Mouse (Mus musculus) thymus, adult 2 months (tissue): Measurements from ENCODE around the gene Myh9. TPM values are rescaled to one million over a fixed set of nuclear protein-coding genes. Genes with fewer than 3 reads are reported as not detected.

Experiments
- DNase-seq: peaks from one replicate; pipeline ENCODE4 v3.0.0; 2021
- H3K27ac ChIP-seq: fragments of 200-500 bp; 2 replicates; pipeline ENCODE4 v1.5.1; 2012; ENCODE audit warnings: low read length, control low read depth; ENCODE audit not compliant: control insufficient read depth, insufficient read depth
- H3K27me3 ChIP-seq: fragments of 200-500 bp; 2 replicates; pipeline ENCODE4 v1.6.1; 2012; ENCODE audit warnings: mild to moderate bottlenecking, low read length, moderate library complexity, mixed read lengths; ENCODE audit not compliant: control insufficient read depth, insufficient read depth
- H3K36me3 ChIP-seq: fragments of 200-500 bp; 2 replicates; pipeline ENCODE4 v1.6.1; 2012; ENCODE audit warnings: mild to moderate bottlenecking, low read length, moderate library complexity; ENCODE audit not compliant: control insufficient read depth, insufficient read depth
- H3K4me1 ChIP-seq: fragments of 200-500 bp; replicated peaks from 2 replicates; pipeline ENCODE4 v1.6.1; 2012; ENCODE audit warnings: low read length; ENCODE audit not compliant: control insufficient read depth, insufficient read depth
- H3K4me3 ChIP-seq: fragments of 200-500 bp; 2 replicates; pipeline ENCODE4 v1.5.1; 2012; ENCODE audit warnings: mild to moderate bottlenecking, low read length, control low read depth, moderate library complexity; ENCODE audit not compliant: control insufficient read depth, insufficient read depth
- CTCF ChIP-seq: fragments of 200-500 bp; IDR thresholded peaks from 2 replicates; pipeline ENCODE4 v1.5.1; 2012; ENCODE audit warnings: mild to moderate bottlenecking, control low read depth, low read length, moderate library complexity, borderline replicate concordance; ENCODE audit not compliant: control insufficient read depth, poor library complexity, insufficient read depth; ENCODE audit errors: extremely low read depth
- POLR2A ChIP-seq: fragments of 200-500 bp; IDR thresholded peaks from 2 replicates; pipeline ENCODE4 v1.6.1; 2012; ENCODE audit warnings: mild to moderate bottlenecking, low read length, control low read depth, moderate library complexity; ENCODE audit not compliant: control insufficient read depth, poor library complexity, insufficient read depth; ENCODE audit errors: extremely low read depth
- WGBS: fragments of 180-500 bp; shearing (Covaris S2); methylation state at CpG from one replicate; pipeline ENCODE4 v1.1.7; 2018; 5-methylcytosine and 5-hydroxymethylcytosine counted together
- polyA plus RNA-seq: library from polyadenylated mRNA; depleted of rRNA; stranded (reverse); fragments of >200 nt; gene quantifications from 2 replicates; pipeline ENCODE4 v1.2.3, GENCODE M21; 2012

Gene Myh9
- polyA plus RNA-seq, 1 experiment: 167 TPM

GRCm38 (mm10) chr15:77761083-77761482 lies 80.9 kb downstream of the Myh9 start:
- Histone ChIP-seq H3K36me3 (peaks cover 60% of the 10 kb centered on the region), H3K4me3 (no peak overlapping the region), H3K27me3 (no peaks in the 10 kb centered on the region), H3K27ac (no peak overlapping the region), H3K4me1 (no peaks in the 10 kb centered on the region)
- no peak for DNase-seq
- TF ChIP-seq CTCF (no peak), POLR2A (no peak)
- WGBS: 95% methylated on average over 7 of the region's 7 CpGs

DNA sequence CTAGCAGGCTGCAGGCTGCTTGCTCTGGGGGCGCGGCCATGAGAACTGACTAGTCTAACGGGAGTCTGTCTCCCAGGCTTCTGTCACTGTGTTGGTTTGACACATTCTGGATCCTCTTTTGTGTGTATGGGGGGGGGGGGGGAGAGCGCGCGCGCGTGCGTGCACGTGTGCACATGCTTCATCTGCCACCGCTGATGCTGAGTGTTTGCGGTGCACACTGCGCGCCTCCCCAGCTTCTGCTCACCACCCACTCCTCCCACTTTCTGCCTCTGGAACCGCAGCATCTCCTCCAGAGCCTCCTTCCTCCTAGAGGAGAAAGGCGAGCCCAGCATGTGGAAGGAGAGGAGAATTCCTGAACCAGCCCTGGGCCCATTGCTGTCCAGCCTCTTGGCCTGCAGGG lies 81.9 kb downstream of the Myh9 start:
- DNase-seq: no peak
- Histone ChIP-seq H3K27me3 (no peaks in the 10 kb centered on the region), H3K4me1 (no peaks in the 10 kb centered on the region), H3K27ac (no peak overlapping the region), H3K36me3 (peaks cover 49% of the 10 kb centered on the region), H3K4me3 (no peak overlapping the region)
- TF ChIP-seq CTCF (no peak), POLR2A (no peak)
- WGBS: 96% methylated on average over 9 of the region's 16 CpGs

GRCm38 (mm10) chr15:77757586-77758226 lies 84.3 kb downstream of the Myh9 start:
- Histone ChIP-seq H3K27ac (no peak overlapping the region), H3K4me1 (no peaks in the 10 kb centered on the region), H3K36me3 (peaks cover 26% of the 10 kb centered on the region), H3K27me3 (no peaks in the 10 kb centered on the region), H3K4me3 (no peak overlapping the region)
- DNase-seq: no peak
- no peak for TF ChIP-seq CTCF
- TF ChIP-seq POLR2A: no peak
- WGBS: 88% methylated on average over 4 of the region's 4 CpGs

DNA sequence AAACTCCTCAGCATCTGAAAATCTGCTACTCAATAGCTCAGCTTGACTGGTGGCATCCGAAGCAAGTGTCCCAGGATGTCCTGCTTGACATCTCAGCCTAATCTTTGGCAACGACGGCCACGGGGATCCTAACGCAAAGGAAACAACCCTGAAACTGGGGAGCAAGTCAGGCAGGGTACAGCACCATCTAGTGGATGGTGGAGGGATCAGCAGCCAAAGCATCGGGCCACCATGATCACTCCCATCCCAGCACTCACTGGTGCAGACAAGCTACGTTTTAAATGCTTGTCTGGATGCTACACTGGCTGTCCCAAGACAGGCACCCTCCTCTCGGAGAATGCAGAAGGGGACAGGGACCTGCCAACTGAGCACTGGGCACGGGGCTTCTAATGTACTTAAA lies 85.1 kb downstream of the Myh9 start, which contains the start of gene Apol8:
Apol8 (minus strand) TSS at position 156 of the 400 bp plus-strand sequence.
- no peak for TF ChIP-seq POLR2A
- peak; percentile 90 for TF ChIP-seq CTCF
- peak; percentile 61 for DNase-seq
- H3K4me3 ChIP-seq: no peak within 1 kb of the TSS
- no peaks in the 10 kb centered on the region for H3K27me3 ChIP-seq
- no peak within 1 kb of the TSS for H3K27ac ChIP-seq
- peaks cover 18% of the 10 kb centered on the region for H3K36me3 ChIP-seq
- no peaks in the 10 kb centered on the region for H3K4me1 ChIP-seq
- WGBS: 6% methylated on average over 9 of the region's 9 CpGs

GRCm38 (mm10) chr15:77756081-77756480 lies 85.9 kb downstream of the Myh9 start:
- Histone ChIP-seq H3K27ac (no peak overlapping the region), H3K4me3 (no peak overlapping the region)
- 72% methylated on average over 2 of the region's 2 CpGs for WGBS

GRCm38 (mm10) chr15:77755132-77755531 lies 86.8 kb downstream of the Myh9 start:
- TF ChIP-seq CTCF: no peak
- no peak for TF ChIP-seq POLR2A
- no peak for DNase-seq
- Histone ChIP-seq H3K27me3 (no peaks in the 10 kb centered on the region), H3K36me3 (peaks cover 1% of the 10 kb centered on the region; the same call in 1 of the 2 replicates), H3K4me3 (no peak overlapping the region), H3K4me1 (no peaks in the 10 kb centered on the region), H3K27ac (no peak overlapping the region)
- 70% methylated on average over 2 of the region's 2 CpGs for WGBS

More at GRCm38 (mm10) chr15:77756081-77756480, 85.9 kb downstream of the Myh9 start:
- Histone ChIP-seq H3K4me1 (no peaks in the 10 kb centered on the region), H3K27me3 (no peaks in the 10 kb centered on the region), H3K36me3 (peaks cover 11% of the 10 kb centered on the region)
- DNase-seq: no peak
- TF ChIP-seq CTCF: no peak
- TF ChIP-seq POLR2A: no peak

- DNase-seq: no peak
- no peak for TF ChIP-seq CTCF
- no peak overlapping the region for H3K4me3 ChIP-seq
- WGBS: 57% methylated on average over 11 of the region's 11 CpGs
- H3K36me3 ChIP-seq: no peaks in the 10 kb centered on the region
- H3K27me3 ChIP-seq: no peaks in the 10 kb centered on the region
- no peaks in the 10 kb centered on the region for H3K4me1 ChIP-seq
- H3K27ac ChIP-seq: no peak overlapping the region
These were observed 89.5 kb downstream of the Myh9 start for GRCm38 (mm10) chr15:77752443-77752842.
